Mouse (Mus musculus) forebrain, embryonic 12.5 days (tissue): Measurements from ENCODE around the gene C1qtnf7. TPM values are rescaled to one million over a fixed set of nuclear protein-coding genes. Genes with fewer than 3 reads are reported as not detected.

Source experiments
- ATAC-seq: fragments of 200-750 bp; cut with Nextera tagmentation; 2 replicates; pipeline ENCODE4 v1.8.0; 2017; ENCODE audit warnings: moderate TSS enrichment; ENCODE audit not compliant: low FRiP score
- H3K27ac ChIP-seq: fragments of 300-500 bp; sonication (generic); 2 replicates; pipeline ENCODE4 v1.5.1; 2016; ENCODE audit warnings: mild to moderate bottlenecking
- H3K27me3 ChIP-seq: fragments of 300-500 bp; sonication (generic); 2 replicates; pipeline ENCODE4 v1.6.1; 2016; ENCODE audit warnings: mild to moderate bottlenecking
- H3K36me3 ChIP-seq: fragments of 300-500 bp; sonication (generic); replicated peaks from 2 replicates; pipeline ENCODE4 v1.6.1; 2016; ENCODE audit warnings: mild to moderate bottlenecking
- H3K4me1 ChIP-seq: fragments of 300-500 bp; sonication (generic); 2 replicates; pipeline ENCODE4 v1.6.1; 2016
- H3K4me2 ChIP-seq: fragments of 300-500 bp; sonication (generic); 2 replicates; pipeline ENCODE4 v1.6.1; 2016; ENCODE audit warnings: mild to moderate bottlenecking, moderate library complexity
- H3K4me3 ChIP-seq: fragments of 300-500 bp; sonication (generic); replicated peaks from 2 replicates; pipeline ENCODE4 v1.5.1; 2016; ENCODE audit warnings: mild to moderate bottlenecking
- H3K9ac ChIP-seq: fragments of 300-500 bp; sonication (generic); 2 replicates; pipeline ENCODE4 v1.6.1; 2016; ENCODE audit warnings: mild to moderate bottlenecking
- H3K9me3 ChIP-seq: fragments of 300-500 bp; sonication (generic); 2 replicates; pipeline ENCODE4 v1.6.1; 2016
- WGBS: fragments of 180-500 bp; shearing (Covaris S2); methylation state at CpG from one replicate; pipeline ENCODE4 v1.1.7; 2016; 5-methylcytosine and 5-hydroxymethylcytosine counted together
- polyA plus RNA-seq: library from polyadenylated mRNA; unstranded; fragments of >200 nt; fragmentation: Nextera tagmentation; extraction: Ambion mirVana; gene quantifications from 2 replicates; pipeline ENCODE4 v1.2.1, GENCODE M21; 2016

C1qtnf7 gene
- 0.54 and 0.66 TPM in 2 replicates for polyA plus RNA-seq

DNA sequence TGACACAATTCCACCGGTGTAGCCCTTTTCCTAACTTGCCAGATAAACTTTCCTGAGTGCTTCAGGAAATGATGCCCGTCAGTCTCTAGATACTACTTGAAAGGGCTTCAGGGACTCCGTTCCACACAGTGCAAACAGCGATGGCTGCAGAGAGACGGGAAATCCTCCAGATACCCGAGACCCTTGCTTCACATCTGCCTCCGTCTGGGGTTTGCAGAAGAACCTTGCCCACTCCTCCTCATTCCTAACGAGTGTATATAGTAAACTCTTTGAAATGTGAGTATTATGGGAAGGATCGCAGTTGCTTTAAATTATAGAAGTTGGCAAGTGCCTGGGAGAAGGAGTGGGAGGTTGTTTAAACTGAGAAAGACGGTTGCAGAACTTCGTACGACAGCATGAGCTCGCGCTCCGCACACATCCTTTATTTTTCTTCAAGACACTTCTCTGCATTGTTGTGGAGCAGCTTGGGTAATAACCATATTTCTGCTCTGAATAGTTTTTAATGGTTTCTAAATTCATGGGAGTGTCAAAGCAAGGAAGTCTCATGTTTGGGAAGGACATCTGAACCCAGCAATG lies at the start of gene C1qtnf7:
Gene C1qtnf7, plus strand, starts transcription at position 138 of the 576 bp plus-strand sequence.
- H3K4me2 ChIP-seq = no peak within 1 kb of the TSS
- H3K27me3 ChIP-seq = no peaks in the 10 kb centered on the region
- no peaks in the 10 kb centered on the region for H3K9me3 ChIP-seq
- H3K4me3 ChIP-seq = no peak within 1 kb of the TSS
- H3K27ac ChIP-seq = no peak within 1 kb of the TSS
- H3K4me1 ChIP-seq = no peaks in the 10 kb centered on the region
- ATAC-seq = no peak
- no peak within 1 kb of the TSS for H3K9ac ChIP-seq
- WGBS = 79% methylated on average over 15 of the region's 15 CpGs
- no peaks in the 10 kb centered on the region for H3K36me3 ChIP-seq

DNA sequence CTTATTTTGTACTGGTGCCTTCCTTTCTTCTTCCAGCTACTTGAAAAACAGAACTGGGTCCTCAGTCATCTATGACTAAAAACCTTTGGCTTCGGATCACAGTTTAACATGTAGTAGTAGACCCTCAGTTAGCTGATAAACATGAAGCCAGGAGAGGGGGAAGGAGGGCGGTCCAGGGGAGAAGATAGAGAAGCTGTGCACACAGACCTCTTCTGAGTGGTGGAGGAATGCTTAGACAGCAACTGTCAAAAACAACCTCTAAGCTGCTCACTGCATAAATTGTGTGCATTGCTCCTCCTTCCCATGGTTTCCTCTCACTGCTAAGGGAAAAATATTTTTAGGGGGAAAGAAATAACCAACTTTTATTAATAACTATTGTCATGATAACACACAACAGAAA lies 48.6 kb upstream of the C1qtnf7 start:
- no peaks in the 10 kb centered on the region for H3K27me3 ChIP-seq
- H3K36me3 ChIP-seq = no peaks in the 10 kb centered on the region
- H3K4me2 ChIP-seq = no peak overlapping the region
- H3K4me3 ChIP-seq = no peak overlapping the region
- H3K9me3 ChIP-seq = no peaks in the 10 kb centered on the region
- no peak for ATAC-seq
- no peak overlapping the region for H3K9ac ChIP-seq
- no peak overlapping the region for H3K27ac ChIP-seq
- no peaks in the 10 kb centered on the region for H3K4me1 ChIP-seq
- 78% methylated on average over 2 of the region's 2 CpGs for WGBS

DNA sequence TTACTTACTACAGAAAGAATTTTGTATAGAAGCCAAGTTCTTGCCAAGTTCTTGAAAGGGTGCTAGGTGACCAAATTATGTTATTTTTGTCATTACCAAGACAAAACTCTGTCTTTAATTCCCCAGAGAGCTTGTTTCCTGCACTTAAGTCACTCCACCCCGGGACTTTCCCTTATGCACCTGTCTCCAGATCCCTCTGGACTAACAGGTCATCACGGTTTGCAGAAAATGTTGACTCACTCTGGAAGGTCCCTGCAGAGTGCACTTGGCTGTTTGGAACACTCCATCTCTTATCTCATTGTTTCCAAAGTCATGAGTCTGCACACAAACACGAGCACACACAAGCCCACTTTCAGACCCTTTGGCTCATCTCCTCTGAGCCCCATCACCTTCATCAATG lies 48.1 kb upstream of the C1qtnf7 start:
- H3K4me3 ChIP-seq = no peak overlapping the region
- H3K9me3 ChIP-seq = no peaks in the 10 kb centered on the region
- no peak overlapping the region for H3K9ac ChIP-seq
- 80% methylated on average over 3 of the region's 3 CpGs for WGBS
- no peak overlapping the region for H3K27ac ChIP-seq
- no peak overlapping the region for H3K4me2 ChIP-seq
- no peaks in the 10 kb centered on the region for H3K36me3 ChIP-seq
- no peaks in the 10 kb centered on the region for H3K4me1 ChIP-seq
- no peak for ATAC-seq
- H3K27me3 ChIP-seq = no peaks in the 10 kb centered on the region

DNA sequence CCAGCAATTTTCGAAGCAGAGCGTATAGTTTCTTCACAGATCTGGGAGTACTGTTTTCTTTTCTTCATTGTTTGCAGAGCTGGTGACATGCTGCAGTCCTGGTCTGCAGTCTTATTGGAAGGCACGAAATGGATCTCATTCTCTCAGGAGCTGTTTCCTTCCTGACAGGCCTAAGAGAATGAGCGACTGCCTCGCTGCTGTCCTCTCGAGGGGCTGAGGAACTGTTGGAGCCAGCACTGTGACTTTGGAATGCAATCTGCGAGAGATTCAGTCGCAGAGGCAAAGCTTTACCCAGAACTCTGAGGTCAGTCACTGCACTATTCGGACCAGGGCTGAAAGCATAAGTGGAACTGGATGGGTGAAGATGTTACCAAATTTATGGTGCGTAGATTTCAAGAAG lies 46.4 kb upstream of the C1qtnf7 start:
- Histone ChIP-seq H3K27me3 (no peaks in the 10 kb centered on the region), H3K4me2 (no peak overlapping the region), H3K9ac (no peak overlapping the region), H3K27ac (no peak overlapping the region), H3K4me3 (no peak overlapping the region), H3K4me1 (no peaks in the 10 kb centered on the region), H3K9me3 (no peaks in the 10 kb centered on the region), H3K36me3 (no peaks in the 10 kb centered on the region)
- WGBS = 84% methylated on average over 10 of the region's 10 CpGs
- ATAC-seq = no peak

DNA sequence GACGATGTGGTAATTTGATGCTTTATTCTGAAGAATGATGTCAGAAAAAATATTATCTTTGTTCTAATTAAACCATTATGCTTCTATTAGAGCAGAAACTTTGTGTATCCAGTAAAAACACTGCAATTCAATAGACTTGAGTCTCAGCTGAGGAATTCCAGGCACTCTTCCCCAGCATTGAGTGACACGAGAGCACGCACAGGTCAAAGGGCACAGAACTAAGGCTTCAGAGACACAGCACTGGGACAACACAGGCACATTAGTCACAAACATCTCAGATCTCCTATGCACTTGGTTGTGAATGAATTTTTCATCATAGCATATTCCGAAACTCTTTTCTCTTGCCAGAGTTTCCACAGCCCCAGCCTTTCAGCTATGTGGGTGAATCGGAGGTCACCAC lies 37.4 kb upstream of the C1qtnf7 start:
- Histone ChIP-seq H3K9me3 (no peaks in the 10 kb centered on the region), H3K27ac (no peak overlapping the region), H3K4me3 (no peak overlapping the region), H3K36me3 (no peaks in the 10 kb centered on the region), H3K4me2 (no peak overlapping the region), H3K9ac (no peak overlapping the region), H3K4me1 (peaks cover 3% of the 10 kb centered on the region; the same call in 1 of the 2 replicates), H3K27me3 (no peaks in the 10 kb centered on the region)
- no peak for ATAC-seq
- WGBS = 69% methylated on average over 5 of the region's 5 CpGs

DNA sequence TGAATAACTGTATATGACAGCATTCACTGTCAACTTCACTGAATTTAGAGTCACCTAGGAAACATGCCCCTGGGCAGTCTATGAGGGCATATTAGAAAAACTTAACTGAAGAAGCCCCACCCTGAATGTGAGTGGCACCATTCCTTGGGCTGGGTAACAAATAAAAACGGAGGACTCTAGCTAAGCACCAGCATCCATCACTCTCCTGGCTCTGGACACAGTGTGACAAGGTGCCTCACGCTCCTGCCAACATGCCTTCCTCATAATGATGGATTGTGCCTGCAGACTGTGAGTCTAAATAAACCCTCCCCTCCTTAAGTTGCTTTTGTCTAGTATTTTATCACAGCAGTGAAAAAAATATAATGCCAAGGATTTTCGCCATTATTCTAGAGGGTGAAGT lies 35.3 kb upstream of the C1qtnf7 start:
- H3K4me2 ChIP-seq = no peak overlapping the region
- H3K4me1 ChIP-seq = peaks cover 3% of the 10 kb centered on the region; the same call in 1 of the 2 replicates
- H3K36me3 ChIP-seq = no peaks in the 10 kb centered on the region
- no peaks in the 10 kb centered on the region for H3K9me3 ChIP-seq
- no peak overlapping the region for H3K9ac ChIP-seq
- no peak overlapping the region for H3K4me3 ChIP-seq
- no peak overlapping the region for H3K27ac ChIP-seq
- 72% methylated on average over 3 of the region's 3 CpGs for WGBS
- no peaks in the 10 kb centered on the region for H3K27me3 ChIP-seq
- no peak for ATAC-seq

DNA sequence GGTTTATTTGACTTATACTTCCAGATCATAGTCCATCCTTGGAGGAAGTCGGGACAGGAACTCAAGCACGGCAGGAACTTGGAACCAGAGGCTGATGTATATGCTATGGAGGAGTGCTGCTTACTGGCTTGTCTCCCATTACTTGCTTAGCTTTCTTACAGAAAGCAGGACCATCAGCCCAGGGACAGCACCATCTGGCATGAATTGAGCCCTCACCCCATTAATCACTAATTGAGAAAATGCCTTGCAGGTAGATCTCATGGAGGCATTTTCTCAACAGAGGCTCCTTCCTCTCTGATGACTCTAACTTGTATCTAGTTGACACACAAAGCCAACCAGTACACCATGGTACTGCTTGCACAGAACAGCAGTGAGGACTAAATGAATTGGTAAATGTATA lies 34.6 kb upstream of the C1qtnf7 start:
- H3K9me3 ChIP-seq = no peaks in the 10 kb centered on the region
- WGBS = 90% methylated on average over 2 of the region's 2 CpGs
- H3K4me1 ChIP-seq = no peaks in the 10 kb centered on the region
- no peak overlapping the region for H3K4me2 ChIP-seq
- no peaks in the 10 kb centered on the region for H3K36me3 ChIP-seq
- H3K9ac ChIP-seq = no peak overlapping the region
- no peaks in the 10 kb centered on the region for H3K27me3 ChIP-seq
- H3K27ac ChIP-seq = no peak overlapping the region
- ATAC-seq = no peak
- H3K4me3 ChIP-seq = no peak overlapping the region

DNA sequence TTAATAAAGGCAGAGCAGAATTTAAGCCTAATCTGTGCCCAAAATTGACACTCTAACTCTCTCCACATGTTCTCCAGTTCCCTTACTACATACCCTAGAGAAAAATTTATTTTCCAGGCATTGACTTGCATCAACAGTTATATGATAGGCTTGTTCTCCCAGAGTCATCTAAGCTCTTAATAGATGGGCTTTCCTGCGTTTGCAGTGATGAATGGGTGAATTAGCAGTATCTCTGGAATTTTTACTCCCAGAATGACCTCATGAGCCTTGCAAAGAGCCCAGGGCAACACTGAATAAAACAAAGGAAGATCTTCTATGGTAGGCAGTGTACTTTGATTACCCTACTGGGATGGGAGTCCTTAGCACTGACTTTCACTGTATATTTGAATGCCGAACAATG lies 33.5 kb upstream of the C1qtnf7 start:
- 56% methylated on average over 2 of the region's 2 CpGs for WGBS
- H3K27ac ChIP-seq = no peak overlapping the region
- ATAC-seq = no peak
- H3K9me3 ChIP-seq = no peaks in the 10 kb centered on the region
- H3K36me3 ChIP-seq = no peaks in the 10 kb centered on the region
- H3K4me2 ChIP-seq = no peak overlapping the region
- no peaks in the 10 kb centered on the region for H3K27me3 ChIP-seq
- no peaks in the 10 kb centered on the region for H3K4me1 ChIP-seq
- no peak overlapping the region for H3K4me3 ChIP-seq
- H3K9ac ChIP-seq = no peak overlapping the region

DNA sequence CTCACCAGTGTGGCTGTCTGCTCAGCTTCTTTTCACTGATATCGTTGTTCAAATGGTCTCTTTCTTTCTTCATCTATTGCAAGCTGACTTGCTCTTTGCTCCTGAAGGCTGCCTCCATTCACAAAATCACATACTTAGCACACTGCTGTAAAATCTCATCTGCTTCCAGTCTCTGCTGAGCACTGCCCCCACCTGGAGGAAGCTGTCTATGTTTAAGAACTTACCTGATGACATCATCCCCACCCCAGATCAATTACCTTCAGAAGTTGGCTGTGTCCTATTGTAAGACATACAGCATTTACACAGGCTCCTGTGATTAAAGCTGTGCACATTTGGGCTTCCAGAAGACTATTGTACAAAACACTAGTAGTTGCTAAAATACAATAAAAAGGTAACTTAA lies 13.5 kb upstream of the C1qtnf7 start:
- Histone ChIP-seq H3K36me3 (no peaks in the 10 kb centered on the region), H3K27me3 (no peaks in the 10 kb centered on the region), H3K4me1 (no peaks in the 10 kb centered on the region), H3K27ac (no peak overlapping the region), H3K9me3 (no peaks in the 10 kb centered on the region), H3K9ac (no peak overlapping the region), H3K4me2 (no peak overlapping the region), H3K4me3 (no peak overlapping the region)
- WGBS = 90% methylated on average over 1 of the region's 1 CpGs
- ATAC-seq = no peak

DNA sequence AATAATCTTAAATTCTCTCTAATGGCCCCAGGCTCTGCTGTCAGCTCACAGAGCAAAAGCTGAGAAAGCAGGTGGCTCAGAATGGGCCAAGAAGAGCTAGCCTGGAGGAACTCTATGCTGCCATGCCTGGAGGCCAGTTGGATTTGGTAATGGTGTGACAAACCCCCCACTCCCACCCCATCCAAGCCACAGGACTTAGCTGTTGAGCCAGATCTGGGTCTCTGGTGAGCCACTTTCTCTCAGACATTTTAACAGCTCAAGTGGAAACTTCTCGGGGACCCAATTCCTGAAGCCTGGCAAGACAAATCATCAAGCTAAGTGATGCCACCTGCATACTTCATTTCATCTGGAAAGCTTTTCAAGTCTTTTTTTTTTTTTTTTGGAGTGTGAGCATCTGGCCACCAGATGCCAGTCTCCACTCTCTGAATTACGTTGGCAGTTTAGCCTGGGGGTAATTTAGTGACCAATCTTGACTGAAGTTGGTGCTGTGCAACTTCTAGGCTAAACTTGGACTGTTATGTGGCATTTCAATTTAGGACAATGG lies 11.0 kb upstream of the C1qtnf7 start:
- no peak overlapping the region for H3K9ac ChIP-seq
- ATAC-seq = no peak
- no peak overlapping the region for H3K4me2 ChIP-seq
- 82% methylated on average over 2 of the region's 2 CpGs for WGBS
- H3K9me3 ChIP-seq = no peaks in the 10 kb centered on the region
- no peaks in the 10 kb centered on the region for H3K36me3 ChIP-seq
- no peaks in the 10 kb centered on the region for H3K4me1 ChIP-seq
- H3K27me3 ChIP-seq = no peaks in the 10 kb centered on the region
- no peak overlapping the region for H3K4me3 ChIP-seq
- H3K27ac ChIP-seq = no peak overlapping the region

DNA sequence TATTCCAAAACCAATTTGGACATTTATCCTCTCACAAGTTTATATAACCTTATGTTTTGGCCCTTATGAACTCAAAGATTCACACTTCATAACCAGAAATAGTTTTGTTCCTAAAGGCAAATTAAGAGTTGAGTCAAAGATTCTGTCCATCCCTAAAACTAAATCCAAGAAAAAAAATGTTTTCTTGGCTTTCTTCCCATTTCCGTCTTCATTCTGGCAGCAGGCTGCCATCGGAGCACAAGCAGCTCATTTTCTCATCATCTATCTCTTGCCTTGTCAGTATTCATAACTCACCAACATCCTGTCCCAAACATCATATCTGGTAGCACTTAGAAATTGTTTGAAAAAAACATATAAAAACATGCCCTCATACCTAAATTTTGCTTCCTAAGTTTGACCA lies 6.9 kb upstream of the C1qtnf7 start:
- no peak overlapping the region for H3K4me3 ChIP-seq
- WGBS = 88% methylated on average over 2 of the region's 2 CpGs
- H3K4me1 ChIP-seq = no peaks in the 10 kb centered on the region
- H3K4me2 ChIP-seq = no peak overlapping the region
- no peak for ATAC-seq
- no peaks in the 10 kb centered on the region for H3K36me3 ChIP-seq
- no peak overlapping the region for H3K27ac ChIP-seq
- no peak overlapping the region for H3K9ac ChIP-seq
- H3K9me3 ChIP-seq = no peaks in the 10 kb centered on the region
- H3K27me3 ChIP-seq = no peaks in the 10 kb centered on the region

DNA sequence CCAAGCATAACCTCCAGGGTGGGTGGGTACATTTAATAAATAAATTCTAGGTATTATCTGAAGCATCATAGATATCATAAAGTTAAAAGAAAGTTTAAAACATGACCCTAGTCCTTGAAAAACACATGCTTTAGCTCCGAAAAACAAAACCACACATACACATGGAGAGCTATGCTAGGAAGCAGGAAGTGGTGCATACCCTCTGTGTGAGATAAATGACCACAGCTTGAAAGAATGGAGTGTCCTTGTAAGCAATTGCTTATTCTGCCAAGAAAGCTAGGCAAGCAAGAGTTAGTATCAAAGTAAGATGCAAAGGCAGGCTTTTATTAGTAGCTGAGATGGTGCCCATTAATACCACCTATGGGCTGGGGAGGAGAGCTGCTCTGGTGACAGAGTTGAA lies 6.4 kb upstream of the C1qtnf7 start:
- ATAC-seq = no peak
- Histone ChIP-seq H3K27ac (no peak overlapping the region), H3K9ac (no peak overlapping the region), H3K9me3 (no peaks in the 10 kb centered on the region), H3K4me2 (no peak overlapping the region), H3K4me1 (no peaks in the 10 kb centered on the region), H3K27me3 (no peaks in the 10 kb centered on the region), H3K4me3 (no peak overlapping the region), H3K36me3 (no peaks in the 10 kb centered on the region)
- WGBS = 79% methylated on average over 1 of the region's 1 CpGs

DNA sequence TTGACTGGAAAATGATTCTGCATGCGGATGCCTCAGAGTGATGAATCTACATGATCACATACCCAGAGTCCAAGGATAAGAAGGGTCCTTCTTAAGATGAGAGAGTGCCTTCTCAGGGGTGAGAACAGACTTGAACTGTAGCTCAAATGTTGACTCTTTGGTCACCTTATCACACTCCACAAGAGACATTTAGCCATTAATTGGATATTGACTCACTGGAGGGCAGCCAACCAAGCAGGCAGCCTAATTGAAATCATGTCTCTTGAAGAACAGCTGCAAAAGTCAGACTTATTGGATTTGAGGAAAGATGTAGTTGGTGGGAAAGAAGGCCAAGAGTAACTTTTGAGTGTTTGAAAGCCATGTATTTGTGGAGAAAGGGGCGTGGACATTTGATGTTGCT lies 4.2 kb upstream of the C1qtnf7 start:
- Histone ChIP-seq H3K27ac (no peak overlapping the region), H3K4me2 (no peak overlapping the region), H3K27me3 (no peaks in the 10 kb centered on the region), H3K4me1 (no peaks in the 10 kb centered on the region), H3K9ac (no peak overlapping the region), H3K4me3 (no peak overlapping the region), H3K9me3 (no peaks in the 10 kb centered on the region), H3K36me3 (no peaks in the 10 kb centered on the region)
- WGBS = 87% methylated on average over 2 of the region's 2 CpGs
- ATAC-seq = no peak
